Mouse (Mus musculus) thymus, adult 2 months (tissue): ENCODE results near the gene Uggt1.

Source experiments
- CTCF ChIP-seq: fragments of 200-500 bp; IDR thresholded peaks from 2 replicates; pipeline ENCODE4 v1.5.1; 2012; ENCODE audit warnings: mild to moderate bottlenecking, control low read depth, low read length, moderate library complexity, borderline replicate concordance; ENCODE audit not compliant: control insufficient read depth, poor library complexity, insufficient read depth; ENCODE audit errors: extremely low read depth
- POLR2A ChIP-seq: fragments of 200-500 bp; IDR thresholded peaks from 2 replicates; pipeline ENCODE4 v1.6.1; 2012; ENCODE audit warnings: mild to moderate bottlenecking, low read length, control low read depth, moderate library complexity; ENCODE audit not compliant: control insufficient read depth, poor library complexity, insufficient read depth; ENCODE audit errors: extremely low read depth

GRCm38 (mm10) chr1:36131154-36131553, 113.4 kb downstream of the Uggt1 start:
- no peak for TF ChIP-seq POLR2A
- TF ChIP-seq CTCF = no peak
